In genomic region chr12:30004365-30004723, GRCm38 (mm10) we compare ENCODE assay signal across 12 mouse cellular contexts.
A peak's percentile ranks its signal among the peaks of the same experiment; 100 is the strongest.
DNase-seq lines count a peak whose midpoint lies in the region; ATAC-seq lines count a peak whose summit lies in the region.
"Had no signal": no experiment of that assay in that cellular context is flagged by ENCODE, and none has a peak within 500 bp of the region (broad histone marks: within the 10 kb centered on the region; RNA-seq: fewer than 3 reads in every experiment).

No protein-coding gene starts in this region.

- H3K4me3 ChIP-seq in embryonic facial prominence, embryonic 14.5 days (ENCODE audit: low read depth, low read length) = no peak overlapping the region
- H3K4me3 ChIP-seq in embryonic facial prominence, embryonic 10.5 days = no peak overlapping the region
- H3K4me3 ChIP-seq in megakaryocyte, embryonic 14.5 days (replicated peaks) = peak overlapping the region; percentile 46
- H3K4me3 ChIP-seq in forebrain, embryonic 15.5 days = no peak overlapping the region
- no peak overlapping the region for H3K4me3 ChIP-seq in midbrain, embryonic 16.5 days (ENCODE audit: low read depth, low read length)
- H3K4me3 ChIP-seq: liver, embryonic 12.5 days had no signal

- ATAC-seq in embryonic facial prominence, embryonic 14.5 days (ENCODE audit: low read depth) = peak; percentile 56; the same call in 1 of the 2 replicates
- ATAC-seq in megakaryocyte, adult 5-6 weeks (ENCODE audit: poor library complexity, severe bottlenecking) = no peak
- peak; percentile 66 for ATAC-seq in forebrain, embryonic 15.5 days (replicated peaks)
- 0 out of 2 replicates have a peak, but pooled peaks have one; percentile 29 for ATAC-seq in midbrain, embryonic 16.5 days
- no peak for ATAC-seq in erythroid progenitor cell, adult 5-6 weeks (replicated peaks; ENCODE audit: low FRiP score, poor library complexity, severe bottlenecking)
- ATAC-seq: liver, embryonic 12.5 days had no signal

- H3K4me1 ChIP-seq in embryonic facial prominence, embryonic 14.5 days (ENCODE audit: control insufficient read depth, insufficient read depth, low read length) = no peaks in the 10 kb centered on the region
- no peaks in the 10 kb centered on the region for H3K4me1 ChIP-seq in embryonic facial prominence, embryonic 10.5 days
- no peaks in the 10 kb centered on the region for H3K4me1 ChIP-seq in megakaryocyte, embryonic 14.5 days
- H3K4me1 ChIP-seq in forebrain, embryonic 15.5 days = peaks cover 16% of the 10 kb centered on the region
- H3K4me1 ChIP-seq in midbrain, embryonic 16.5 days (ENCODE audit: control insufficient read depth, insufficient read depth, low read length) = no peaks in the 10 kb centered on the region
- H3K4me1 ChIP-seq: liver, embryonic 12.5 days had no signal

- no peak overlapping the region for H3K9ac ChIP-seq in embryonic facial prominence, embryonic 14.5 days (ENCODE audit: low read depth, low read length)
- no peak overlapping the region for H3K9ac ChIP-seq in forebrain, embryonic 15.5 days (replicated peaks)
- H3K9ac ChIP-seq in midbrain, embryonic 16.5 days (ENCODE audit: low read depth, low read length) = no peak overlapping the region
- H3K9ac ChIP-seq: liver, embryonic 12.5 days had no signal

- peaks cover 91% of the 10 kb centered on the region for H3K36me3 ChIP-seq in embryonic facial prominence, embryonic 14.5 days (ENCODE audit: control insufficient read depth, insufficient read depth, low read length)
- peaks cover 98% of the 10 kb centered on the region for H3K36me3 ChIP-seq in embryonic facial prominence, embryonic 10.5 days (replicated peaks)
- no peaks in the 10 kb centered on the region for H3K36me3 ChIP-seq in megakaryocyte, embryonic 14.5 days (replicated peaks; ENCODE audit: low read length)
- H3K36me3 ChIP-seq in forebrain, embryonic 15.5 days = peaks cover 77% of the 10 kb centered on the region
- peaks cover 42% of the 10 kb centered on the region for H3K36me3 ChIP-seq in midbrain, embryonic 16.5 days (ENCODE audit: control insufficient read depth, insufficient read depth, low read length)
- H3K36me3 ChIP-seq: liver, embryonic 12.5 days had no signal

- no peak overlapping the region; the same call in 1 of the 2 replicates for H3K27ac ChIP-seq in embryonic facial prominence, embryonic 14.5 days (replicated peaks; ENCODE audit: low read depth, low read length)
- no peak overlapping the region for H3K27ac ChIP-seq in embryonic facial prominence, embryonic 10.5 days (replicated peaks)
- peak overlapping the region; percentile 89 for H3K27ac ChIP-seq in forebrain, embryonic 15.5 days (replicated peaks)
- peak overlapping the region; percentile 52; the same call in 1 of the 2 replicates for H3K27ac ChIP-seq in midbrain, embryonic 16.5 days (ENCODE audit: low read length)
- H3K27ac ChIP-seq: liver, embryonic 12.5 days had no signal

- DNase-seq in embryonic facial prominence, embryonic 14.5 days (ENCODE audit: low spot score) = peak; percentile 58
- DNase-seq in embryonic facial prominence, embryonic 10.5 days (ENCODE audit: low spot score) = no peak
- no peak for DNase-seq in B cell, adult 2 months
- DNase-seq: adrenal gland, postnatal 36 days; cerebellum, adult 11 months; kidney, postnatal 4 days had no signal

- WGBS in embryonic facial prominence, embryonic 14.5 days = 79% methylated on average over 5 of the region's 5 CpGs
- 90% methylated on average over 5 of the region's 5 CpGs for WGBS in embryonic facial prominence, embryonic 10.5 days
- 50% methylated on average over 5 of the region's 5 CpGs for whole genome bisulfite sequencing in forebrain, embryonic 15.5 days
- WGBS in midbrain, embryonic 16.5 days = 52% methylated on average over 5 of the region's 5 CpGs

- no peaks in the 10 kb centered on the region for H3K27me3 ChIP-seq in embryonic facial prominence, embryonic 14.5 days (replicated peaks; ENCODE audit: control insufficient read depth, insufficient read depth, low read length)
- H3K27me3 ChIP-seq in embryonic facial prominence, embryonic 10.5 days (replicated peaks; ENCODE audit: low read depth, poor library complexity, severe bottlenecking) = no peaks in the 10 kb centered on the region
- H3K27me3 ChIP-seq in megakaryocyte, embryonic 14.5 days (replicated peaks) = no peaks in the 10 kb centered on the region
- no peaks in the 10 kb centered on the region for H3K27me3 ChIP-seq in forebrain, embryonic 15.5 days
- H3K27me3 ChIP-seq in midbrain, embryonic 16.5 days (ENCODE audit: control insufficient read depth, insufficient read depth, low read depth, low read length) = no peaks in the 10 kb centered on the region
- H3K27me3 ChIP-seq: liver, embryonic 12.5 days had no signal

- no peaks in the 10 kb centered on the region for H3K9me3 ChIP-seq in embryonic facial prominence, embryonic 14.5 days (ENCODE audit: control insufficient read depth, low read length)
- H3K9me3 ChIP-seq in embryonic facial prominence, embryonic 10.5 days = no peaks in the 10 kb centered on the region
- H3K9me3 ChIP-seq in megakaryocyte, embryonic 14.5 days = peaks cover 57% of the 10 kb centered on the region
- H3K9me3 ChIP-seq in forebrain, embryonic 15.5 days = no peaks in the 10 kb centered on the region
- no peaks in the 10 kb centered on the region for H3K9me3 ChIP-seq in midbrain, embryonic 16.5 days (replicated peaks; ENCODE audit: control insufficient read depth, low read length, poor library complexity, severe bottlenecking)
- H3K9me3 ChIP-seq: liver, embryonic 12.5 days had no signal

- H3K4me2 ChIP-seq in embryonic facial prominence, embryonic 14.5 days (ENCODE audit: low read depth, low read length) = no peak overlapping the region
- H3K4me2 ChIP-seq in forebrain, embryonic 15.5 days (replicated peaks) = no peak overlapping the region
- no peak overlapping the region for H3K4me2 ChIP-seq in midbrain, embryonic 16.5 days (ENCODE audit: low read length)
- H3K4me2 ChIP-seq: liver, embryonic 12.5 days had no signal

Comparison
In these comparisons a context has a peak if more than half of its experiments do, and no peak if none do; other contexts are left out.
1. ATAC-seq: peak in embryonic facial prominence, embryonic 14.5 days (single experiment), forebrain, embryonic 15.5 days (single experiment) and midbrain, embryonic 16.5 days (single experiment); none in megakaryocyte, adult 5-6 weeks (single experiment) and erythroid progenitor cell, adult 5-6 weeks (single experiment).
2. H3K27ac ChIP-seq: peak in forebrain, embryonic 15.5 days (single experiment) and midbrain, embryonic 16.5 days (single experiment); none in embryonic facial prominence, embryonic 14.5 days (single experiment) and embryonic facial prominence, embryonic 10.5 days (single experiment).